11 mouse cellular contexts compared by ENCODE assay signal in the genomic region with DNA sequence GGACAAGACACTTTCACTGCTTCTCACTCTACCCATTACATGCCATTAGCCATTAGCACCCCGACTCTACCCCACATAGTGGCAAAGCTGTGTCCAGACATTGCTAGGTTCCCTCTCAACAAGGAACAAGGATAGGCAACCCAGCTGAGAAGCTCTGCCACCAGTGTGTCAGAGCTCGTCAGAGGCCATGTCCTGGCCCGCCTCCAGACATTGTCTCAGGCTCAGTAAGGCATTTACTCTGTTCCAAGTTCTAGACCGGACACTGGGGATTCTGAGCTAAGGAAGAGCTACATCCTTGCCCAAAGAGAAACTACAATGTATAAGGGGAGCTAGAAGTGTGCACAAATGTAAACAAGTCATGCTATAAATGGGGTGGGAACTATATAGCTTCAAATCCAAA.
"Had no signal": no experiment of that assay in that cellular context is flagged by ENCODE, and none has a peak within 500 bp of the region (broad histone marks: within the 10 kb centered on the region; RNA-seq: fewer than 3 reads in every experiment).

No protein-coding gene starts in this region.

- H3K36me3 ChIP-seq: limb, embryonic 15.5 days; liver, embryonic 12.5 days; lung, embryonic 15.5 days; midbrain, embryonic 10.5 days; neural tube, embryonic 13.5 days had no signal

- H3K27me3 ChIP-seq: limb, embryonic 15.5 days; liver, embryonic 12.5 days; lung, embryonic 15.5 days; neural tube, embryonic 13.5 days had no signal

- H3K4me3 ChIP-seq: limb, embryonic 15.5 days; liver, embryonic 12.5 days; lung, embryonic 15.5 days; midbrain, embryonic 10.5 days; neural tube, embryonic 13.5 days had no signal

- H3K27ac ChIP-seq: limb, embryonic 15.5 days; liver, embryonic 12.5 days; lung, embryonic 15.5 days; midbrain, embryonic 10.5 days; neural tube, embryonic 13.5 days had no signal

- H3K4me1 ChIP-seq: liver, embryonic 12.5 days; neural tube, embryonic 13.5 days had no signal

- DNase-seq: kidney, adult 8-10 months; layer of hippocampus, adult 9-11 months; layer of hippocampus, postnatal 36 days; right cerebral cortex, postnatal 25 days; thymus, adult 18-20 months; thymus, postnatal 14 days had no signal
